Mouse (Mus musculus): Measurements from ENCODE around the gene Hpgd.

The Hpgd gene

GRCm38 (mm10) chr8:56328130-56328542 is 33.8 kb downstream of the Hpgd start:
- no peak for DNase-seq

- DNase-seq, result no peak
These were observed 41.1 kb downstream of the Hpgd start for GRCm38 (mm10) chr8:56335390-56336000.

- DNase-seq, result peak; percentile 16
These were observed 42.4 kb downstream of the Hpgd start for GRCm38 (mm10) chr8:56336771-56337170.

- DNase-seq, result peak; percentile 19
These were observed 49.1 kb downstream of the Hpgd start for GRCm38 (mm10) chr8:56343505-56343904.

- no peak for DNase-seq
These were observed 49.6 kb downstream of the Hpgd start for GRCm38 (mm10) chr8:56343940-56344339.

- no peak for DNase-seq
These were observed 50.0 kb downstream of the Hpgd start for GRCm38 (mm10) chr8:56344359-56344758.

- DNase-seq, result no peak
These were observed 51.4 kb downstream of the Hpgd start for GRCm38 (mm10) chr8:56345641-56346420.

GRCm38 (mm10) chr8:56363180-56363579 is 68.8 kb downstream of the Hpgd start:
- DNase-seq, result no peak
